Mouse (Mus musculus) stomach, postnatal 0 days (tissue): Measurements from ENCODE around the gene Olfr615.

Source experiments
- CTCF ChIP-seq: IDR thresholded peaks from 2 replicates; pipeline ENCODE4 v1.5.1; 2016; ENCODE audit warnings: antibody characterized with exemption, low read depth, mild to moderate bottlenecking, moderate library complexity
- EP300 ChIP-seq: optimal IDR thresholded peaks from 2 replicates; pipeline ENCODE3; 2016; ENCODE audit warnings: antibody characterized with exemption

DNA sequence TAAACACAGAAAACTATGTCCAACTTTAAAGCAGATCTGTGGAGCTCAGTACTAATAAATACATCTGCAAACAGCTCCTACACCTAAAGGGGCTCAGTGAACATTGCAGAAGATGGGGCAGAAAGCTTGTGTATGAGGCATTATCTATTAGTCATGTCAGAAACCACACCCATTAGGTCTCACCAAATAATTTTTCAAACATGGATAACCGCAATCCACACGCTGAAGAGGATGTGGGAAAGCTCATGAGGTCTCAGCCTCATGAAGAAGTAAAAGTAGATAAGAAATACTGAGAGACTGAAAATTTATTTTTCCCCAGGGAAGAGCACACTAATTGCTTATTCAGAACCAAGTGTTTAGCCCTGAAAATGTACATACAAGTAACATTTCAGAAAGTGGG, 51.5 kb downstream of the Olfr615 start:
- TF ChIP-seq CTCF (no peak), EP300 (no peak)
